7 mouse cellular contexts compared by ENCODE assay signal in the genomic region with DNA sequence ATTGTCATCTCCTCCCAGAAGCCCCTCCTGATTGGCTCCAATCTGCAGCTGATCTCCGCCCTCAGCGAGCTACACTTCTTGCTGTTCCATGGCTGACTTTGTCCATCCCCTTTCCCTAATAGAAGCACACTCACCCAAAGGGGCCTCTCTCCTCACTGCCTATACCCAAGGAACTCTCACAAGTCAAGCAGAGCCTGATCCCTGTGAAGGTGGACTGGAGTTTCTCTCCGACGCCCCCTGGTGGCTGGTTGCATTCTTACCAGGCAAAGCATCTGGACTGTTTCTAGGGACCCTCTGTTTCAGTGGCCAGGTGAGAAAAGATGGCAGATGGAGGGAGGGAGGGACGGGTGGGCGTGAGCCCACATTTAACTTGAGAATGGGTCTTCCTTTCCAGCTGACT. TPM values are rescaled to one million over a fixed set of nuclear protein-coding genes. Genes with fewer than 3 reads are reported as not detected.
DNase-seq lines count a peak whose midpoint lies in the region; ATAC-seq and TF ChIP-seq lines count a peak whose summit lies in the region.

No protein-coding gene starts in this region.

- H3K4me2 ChIP-seq in embryonic facial prominence, embryonic 11.5 days (ENCODE audit: low read depth, low read length): no peak overlapping the region

- peaks cover 42% of the 10 kb centered on the region for H3K36me3 ChIP-seq in G1E (replicated peaks)
- H3K36me3 ChIP-seq in embryonic facial prominence, embryonic 11.5 days (replicated peaks; ENCODE audit: control insufficient read depth, insufficient read depth, low read depth, low read length): no peaks in the 10 kb centered on the region

- H3K9me3 ChIP-seq in G1E (replicated peaks): no peaks in the 10 kb centered on the region
- H3K9me3 ChIP-seq in embryonic facial prominence, embryonic 11.5 days (replicated peaks; ENCODE audit: control insufficient read depth, low read length): no peaks in the 10 kb centered on the region

- peaks cover 7% of the 10 kb centered on the region; the same call in 1 of the 2 replicates for H3K27me3 ChIP-seq in G1E (ENCODE audit: insufficient read depth, low read length)
- H3K27me3 ChIP-seq in embryonic facial prominence, embryonic 11.5 days (ENCODE audit: control insufficient read depth, insufficient read depth, low read length): no peaks in the 10 kb centered on the region

- peak; percentile 60 for DNase-seq in G1E (ENCODE audit: low spot score)
- DNase-seq in adrenal gland, postnatal 4 days (ENCODE audit: low spot score in 2 of 2): peak; percentile 40 to 47
- DNase-seq in embryonic facial prominence, embryonic 11.5 days (ENCODE audit: low spot score): peak; percentile 81
- DNase-seq in heart, postnatal 4 days: peak; percentile 77
- DNase-seq in left cerebral cortex, adult 2 months (ENCODE audit: extremely low spot score in 1 of 2, low spot score in 2 of 2): peak; percentile 66 to 77
- DNase-seq in right cerebral cortex, postnatal 25 days: peak; percentile 47

- TF ChIP-seq CTCF in G1E (IDR thresholded peaks at IDR 0.05; ENCODE audit: low read depth, low read length): peak; percentile 86
- peak; percentile 77 for TF ChIP-seq CTCF in left cerebral cortex, adult 2 months (IDR thresholded peaks at IDR 0.05)

- intact Hi-C loops in left cerebral cortex, adult 2 months (cut with DNase I): loop anchor here (5.0 kb wide), 2 partner anchors 97 to 142 kb away; partner anchors contain the start of gene Disp3

- no peak overlapping the region for H3K27ac ChIP-seq in embryonic facial prominence, embryonic 11.5 days (replicated peaks; ENCODE audit: low read depth, low read length)
- no peak overlapping the region for H3K27ac ChIP-seq in left cerebral cortex, adult 2 months

- H3K4me3 ChIP-seq in G1E (ENCODE audit: low read depth, low read length): no peak overlapping the region
- H3K4me3 ChIP-seq in embryonic facial prominence, embryonic 11.5 days (ENCODE audit: low read depth, low read length): no peak overlapping the region
- H3K4me3 ChIP-seq in left cerebral cortex, adult 2 months: no peak overlapping the region

- WGBS in embryonic facial prominence, embryonic 11.5 days: 26% methylated on average over 6 of the region's 6 CpGs

- ATAC-seq in G1E (ENCODE audit: extremely low read depth, insufficient number of reproducible peaks, low FRiP score, poor library complexity, severe bottlenecking): no peak; the same call in 1 of the 2 replicates
- peak; percentile 50; the same call in 1 of the 2 replicates for ATAC-seq in embryonic facial prominence, embryonic 11.5 days (replicated peaks; ENCODE audit: insufficient number of reproducible peaks, low FRiP score, low TSS enrichment, low read depth)
- ATAC-seq in megakaryocyte-erythroid progenitor cell, adult 5-6 weeks (replicated peaks; ENCODE audit: low FRiP score, low TSS enrichment, poor library complexity, severe bottlenecking): peak; percentile 53; the same call in 1 of the 2 replicates

- peaks cover 8% of the 10 kb centered on the region; the same call in 1 of the 2 replicates for H3K4me1 ChIP-seq in G1E (ENCODE audit: insufficient read depth, low read depth, low read length)
- no peaks in the 10 kb centered on the region for H3K4me1 ChIP-seq in embryonic facial prominence, embryonic 11.5 days (ENCODE audit: control insufficient read depth, insufficient read depth, low read length)

- no peak overlapping the region for H3K9ac ChIP-seq in embryonic facial prominence, embryonic 11.5 days (replicated peaks; ENCODE audit: low read length)

RNA-seq across cellular contexts. Expression of gene Ubiad1, which starts 14.9 kb away (rescaled TPM):
- total RNA-seq in G1E (2014; fragmentation: Nextera tagmentation) (35.9 and 42.1 TPM in 2 replicates), G1E (2017) (15.7 and 16.8 TPM in 2 replicates)
- polyA plus RNA-seq in G1E (2012): 16.3 and 18.1 TPM in 2 replicates
- 10 to 100 TPM; 18.2 to 19.6 TPM for total RNA-seq in adrenal gland, postnatal 4 days (2021)
- 14.2 and 14.6 TPM in 2 replicates for polyA plus RNA-seq in embryonic facial prominence, embryonic 11.5 days (2014; fragmentation: Nextera tagmentation; extraction: Ambion mirVana)
- 10 to 100 TPM; 19.5 to 21.5 TPM for total RNA-seq in heart, postnatal 4 days (2021)
- 1 to 10 TPM; 9.3 to 9.4 TPM for total RNA-seq in left cerebral cortex, adult 2 months (2021)
- 14.9 and 21.7 TPM in 2 replicates for total RNA-seq in megakaryocyte-erythroid progenitor cell, adult 5-6 weeks (2014; fragmentation: Nextera tagmentation)
- 10.1 and 12.9 TPM in 2 replicates for total RNA-seq in megakaryocyte-erythroid progenitor cell, adult 5-6 weeks (2017)

RNA-seq across cellular contexts. Expression of gene Mtor, which starts 18.7 kb away (rescaled TPM):
- total RNA-seq in G1E (2014; fragmentation: Nextera tagmentation): 35.1 and 41.7 TPM in 2 replicates
- total RNA-seq in G1E (2017): 11.7 and 13.8 TPM in 2 replicates
- 8.9 and 11.3 TPM in 2 replicates for polyA plus RNA-seq in G1E (2012)
- total RNA-seq in adrenal gland, postnatal 4 days (2021): 10 to 100 TPM; 66.3 to 67.1 TPM
- polyA plus RNA-seq in embryonic facial prominence, embryonic 11.5 days (2014; fragmentation: Nextera tagmentation; extraction: Ambion mirVana): 22.5 and 23.9 TPM in 2 replicates
- total RNA-seq in heart, postnatal 4 days (2021): 10 to 100 TPM; 58.2 to 62.7 TPM
- total RNA-seq in left cerebral cortex, adult 2 months (2021): 10 to 100 TPM; 92.7 to 94.0 TPM
- 26.5 and 27.9 TPM in 2 replicates for total RNA-seq in megakaryocyte-erythroid progenitor cell, adult 5-6 weeks (2014; fragmentation: Nextera tagmentation)
- 9.1 and 12.2 TPM in 2 replicates for total RNA-seq in megakaryocyte-erythroid progenitor cell, adult 5-6 weeks (2017)
